Mouse (Mus musculus) cortical plate, adult 2 months (tissue): ENCODE results near the gene Selenoh. TPM values are rescaled to one million over a fixed set of nuclear protein-coding genes. Genes with fewer than 3 reads are reported as not detected.
A peak's percentile ranks its signal among the peaks of the same experiment; 100 is the strongest.

Source experiments
- H3K27ac ChIP-seq: fragments of 200-500 bp; 2 replicates; pipeline ENCODE4 v1.5.1; 2012; ENCODE audit warnings: low read length, control low read depth, inconsistent platforms; ENCODE audit not compliant: insufficient read depth
- H3K4me1 ChIP-seq: fragments of 200-500 bp; 2 replicates; pipeline ENCODE4 v1.6.1; 2011; ENCODE audit warnings: low read length; ENCODE audit not compliant: control insufficient read depth, insufficient read depth
- H3K4me3 ChIP-seq: fragments of 200-500 bp; 2 replicates; pipeline ENCODE4 v1.5.1; 2011; ENCODE audit warnings: mild to moderate bottlenecking, low read length, control low read depth; ENCODE audit not compliant: insufficient read depth
- CTCF ChIP-seq: fragments of 200-500 bp; IDR thresholded peaks from 2 replicates; pipeline ENCODE4 v1.5.1; 2011; ENCODE audit warnings: mild to moderate bottlenecking, control low read depth, low read length; ENCODE audit not compliant: insufficient read depth; ENCODE audit errors: extremely low read depth
- POLR2A ChIP-seq: fragments of 200-500 bp; IDR thresholded peaks from 2 replicates; pipeline ENCODE4 v1.6.1; 2011; ENCODE audit warnings: mild to moderate bottlenecking, low read length, control low read depth; ENCODE audit not compliant: insufficient read depth; ENCODE audit errors: extremely low read depth
- polyA plus RNA-seq: library from polyadenylated mRNA; depleted of rRNA; stranded (reverse); fragments of >200 nt; gene quantifications from 2 replicates; pipeline ENCODE4 v1.2.3, GENCODE M21; 2012

The Selenoh gene
- polyA plus RNA-seq, 1 experiment: 53.7 TPM

GRCm38 (mm10) chr2:84636231-84636741 lies 34.3 kb downstream of the Selenoh start:
- TF ChIP-seq POLR2A (no peak), CTCF (no peak)
- H3K4me1 ChIP-seq: peaks cover 5% of the 10 kb centered on the region
- H3K27ac ChIP-seq: peak overlapping the region; percentile 86
- H3K4me3 ChIP-seq: no peak overlapping the region

DNA sequence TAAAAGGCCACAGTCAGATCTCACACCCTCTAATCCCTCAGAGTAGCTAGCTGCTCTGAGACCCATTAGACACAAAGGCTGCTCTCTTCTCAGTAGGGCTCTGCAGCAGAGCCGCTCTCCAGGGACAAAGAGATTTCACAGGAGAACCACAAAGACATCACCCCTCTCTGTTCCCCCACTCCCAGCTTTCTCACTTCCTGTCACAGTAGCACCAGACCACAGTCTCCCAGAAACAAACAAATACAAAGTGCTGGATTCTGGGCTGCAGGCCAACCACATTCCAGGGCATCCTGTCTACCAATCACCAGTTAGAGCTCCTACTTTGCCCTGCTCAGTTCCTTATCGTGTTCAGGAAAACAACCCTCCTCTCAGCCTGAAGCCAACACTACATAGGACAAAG lies 35.0 kb downstream of the Selenoh start:
- Histone ChIP-seq H3K27ac (peak overlapping the region; percentile 67; the same call in 1 of the 2 replicates), H3K4me3 (no peak overlapping the region), H3K4me1 (peaks cover 5% of the 10 kb centered on the region)
- TF ChIP-seq POLR2A: no peak
- no peak for TF ChIP-seq CTCF

DNA sequence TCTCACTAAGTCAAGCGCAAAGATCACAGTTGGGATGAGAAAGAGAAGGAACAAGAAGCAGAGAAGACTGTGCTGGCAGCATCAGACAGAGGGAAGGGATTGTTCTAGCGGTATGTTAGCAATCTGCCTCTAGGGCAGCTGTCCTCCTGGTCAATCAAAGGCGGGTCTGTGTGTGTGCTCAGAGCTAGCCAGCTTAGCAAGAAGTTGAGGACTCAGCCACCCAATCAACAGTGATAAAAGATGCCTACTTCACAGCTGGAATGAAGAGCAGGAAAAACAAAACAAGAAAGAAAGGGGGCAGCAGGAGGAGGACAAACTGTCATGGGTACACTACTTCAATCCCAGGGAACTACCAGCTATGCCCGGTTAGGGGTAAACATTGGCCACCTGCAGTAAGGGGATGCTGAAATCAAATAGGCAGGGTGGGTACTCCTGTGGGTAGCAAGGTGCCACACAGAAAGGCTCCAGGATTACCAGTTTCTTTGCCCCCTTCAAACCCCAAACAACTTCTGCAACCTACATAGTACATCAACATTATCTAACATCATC lies 35.6 kb downstream of the Selenoh start:
- no peak for TF ChIP-seq CTCF
- no peak for TF ChIP-seq POLR2A
- H3K4me3 ChIP-seq: no peak overlapping the region
- H3K27ac ChIP-seq: peak overlapping the region; percentile 67
- H3K4me1 ChIP-seq: peaks cover 5% of the 10 kb centered on the region

DNA sequence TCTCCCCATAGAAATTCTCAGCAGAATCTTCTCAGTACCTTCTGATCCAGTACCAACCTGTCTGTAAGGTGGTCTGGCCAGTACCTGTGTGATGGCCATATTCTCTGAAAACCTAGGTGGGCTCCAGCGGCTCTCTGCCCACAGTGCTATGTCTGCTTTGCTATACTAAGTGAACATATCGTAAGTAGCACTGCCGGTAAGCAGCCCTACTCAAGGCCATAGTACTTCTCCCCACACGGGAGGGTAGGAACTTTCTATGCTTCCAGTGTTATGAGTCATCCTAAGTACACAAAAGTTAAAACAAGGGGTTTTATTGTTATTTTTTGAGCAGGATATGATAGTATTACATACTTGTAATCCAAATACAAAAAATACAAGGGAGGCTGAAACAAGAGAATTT lies 36.6 kb downstream of the Selenoh start:
- H3K27ac ChIP-seq: no peak overlapping the region
- peaks cover 5% of the 10 kb centered on the region for H3K4me1 ChIP-seq
- no peak for TF ChIP-seq CTCF
- TF ChIP-seq POLR2A: no peak
- H3K4me3 ChIP-seq: no peak overlapping the region

DNA sequence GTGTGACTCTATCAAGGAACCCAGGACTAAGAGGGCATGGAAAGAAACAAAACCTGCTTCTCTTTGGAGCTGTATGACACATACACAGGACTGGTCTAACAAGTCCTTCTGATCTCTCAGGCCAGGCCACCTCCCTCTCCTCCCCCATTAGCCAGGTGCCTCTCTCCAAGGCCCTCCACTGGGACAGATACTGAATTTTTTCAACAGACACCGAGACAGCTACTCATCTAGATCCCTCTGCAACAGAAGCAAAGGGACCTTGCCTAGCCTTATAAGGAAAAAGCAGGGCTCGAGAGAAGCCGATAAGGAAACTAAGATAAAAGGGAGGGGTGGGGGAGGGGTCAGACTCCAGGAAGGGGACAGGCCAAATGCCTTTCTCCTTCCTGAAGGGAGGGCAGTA lies 37.6 kb downstream of the Selenoh start:
- no peak overlapping the region for H3K4me3 ChIP-seq
- peaks cover 5% of the 10 kb centered on the region for H3K4me1 ChIP-seq
- peak overlapping the region; percentile 83; the same call in 1 of the 2 replicates for H3K27ac ChIP-seq
- TF ChIP-seq POLR2A: no peak
- TF ChIP-seq CTCF: no peak

GRCm38 (mm10) chr2:84632001-84632400 lies 38.6 kb downstream of the Selenoh start:
- H3K4me1 ChIP-seq: peaks cover 3% of the 10 kb centered on the region
- no peak for TF ChIP-seq POLR2A
- TF ChIP-seq CTCF: no peak
- no peak overlapping the region for H3K4me3 ChIP-seq
- H3K27ac ChIP-seq: no peak overlapping the region

DNA sequence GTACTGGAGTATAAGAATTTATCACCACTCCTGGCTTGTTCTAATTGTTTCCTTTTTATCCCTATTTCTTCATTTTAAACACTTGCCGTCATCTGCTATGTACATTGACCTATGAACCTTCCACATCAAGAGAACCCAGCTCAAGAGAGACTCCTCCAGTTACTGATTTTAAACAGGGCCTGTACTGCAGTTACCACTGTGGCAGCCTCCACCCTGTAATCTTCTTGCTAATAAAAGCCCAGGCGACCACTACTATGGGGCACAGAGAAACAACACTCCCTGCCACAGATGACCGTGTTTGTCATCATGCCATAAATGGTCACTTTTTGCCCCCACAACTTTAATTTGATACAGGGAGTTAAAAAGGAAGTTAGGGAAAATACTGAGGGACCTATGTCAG lies 43.5 kb downstream of the Selenoh start:
- Histone ChIP-seq H3K4me1 (peaks cover 2% of the 10 kb centered on the region; the same call in 1 of the 2 replicates), H3K27ac (no peak overlapping the region), H3K4me3 (no peak overlapping the region)
- TF ChIP-seq POLR2A (no peak), CTCF (no peak)

DNA sequence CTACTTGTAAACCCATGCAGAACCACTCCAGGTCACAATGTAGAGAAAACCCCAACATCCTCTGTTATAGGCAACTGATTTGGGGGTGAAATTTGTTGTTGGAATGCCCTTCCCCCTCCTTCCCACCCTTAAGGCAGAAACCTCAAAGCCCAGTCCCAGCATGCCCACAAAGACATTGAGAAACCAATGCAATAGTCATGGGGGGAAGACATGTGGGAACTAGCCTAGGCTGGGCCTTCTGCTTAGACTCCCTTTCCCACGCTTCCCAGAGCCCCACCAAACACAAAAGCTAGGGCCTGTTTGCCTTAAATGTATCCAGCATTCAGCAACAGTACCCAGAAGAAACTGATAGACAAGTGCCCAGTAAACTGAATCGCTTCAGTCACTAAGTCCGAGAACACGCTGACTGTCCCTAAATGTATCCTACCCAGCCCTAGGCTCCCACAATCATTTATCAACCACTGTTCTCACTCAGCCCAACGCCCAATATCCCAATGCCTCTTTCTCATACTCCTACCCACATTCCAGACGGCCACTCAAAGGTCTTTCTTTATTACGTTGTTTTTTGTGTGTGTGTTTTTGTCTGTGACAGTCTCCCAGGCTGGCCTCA lies 44.1 kb downstream of the Selenoh start:
- no peak for TF ChIP-seq CTCF
- TF ChIP-seq POLR2A: no peak
- H3K27ac ChIP-seq: no peak overlapping the region
- H3K4me3 ChIP-seq: no peak overlapping the region
- peaks cover 2% of the 10 kb centered on the region; the same call in 1 of the 2 replicates for H3K4me1 ChIP-seq

DNA sequence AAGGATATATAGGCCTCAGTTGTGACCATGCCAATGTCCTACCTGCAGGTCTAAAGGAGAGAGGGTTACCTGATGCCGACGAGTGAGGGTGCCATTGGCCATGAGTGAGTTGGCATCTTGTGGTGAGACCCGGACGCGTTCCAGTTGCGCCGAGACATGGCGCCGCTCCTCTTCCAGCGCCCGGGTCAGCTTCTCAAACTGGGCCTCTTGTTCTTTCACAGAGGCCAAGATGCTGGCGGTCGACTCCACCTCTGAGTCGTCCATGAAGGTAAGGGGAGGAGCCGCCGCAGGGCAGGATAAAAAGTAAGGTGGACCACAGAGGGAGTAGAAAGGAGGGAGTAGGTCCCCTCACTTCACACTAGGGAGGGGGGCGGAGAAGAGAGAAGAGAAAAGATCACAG lies 46.4 kb downstream of the Selenoh start:
- TF ChIP-seq POLR2A (no peak), CTCF (no peak)
- Histone ChIP-seq H3K4me3 (no peak overlapping the region), H3K27ac (no peak overlapping the region), H3K4me1 (peaks cover 4% of the 10 kb centered on the region; the same call in 1 of the 2 replicates)

- H3K4me3 ChIP-seq: no peak overlapping the region
- H3K4me1 ChIP-seq: peaks cover 6% of the 10 kb centered on the region; the same call in 1 of the 2 replicates
- no peak overlapping the region for H3K27ac ChIP-seq
- TF ChIP-seq CTCF (no peak), POLR2A (no peak)
Observed at GRCm38 (mm10) chr2:84623428-84624119, 47.0 kb downstream of the Selenoh start.
